Mouse (Mus musculus): ENCODE measurements around the gene Phf14. TPM values are rescaled to one million over a fixed set of nuclear protein-coding genes. Genes with fewer than 3 reads are reported as not detected.
A peak's percentile ranks its signal among the peaks of the same experiment; 100 is the strongest.
"Not testable (repeated sequence)": the region's sequence is repeated elsewhere in the genome, so short reads cannot be mapped to it uniquely, and the experiment has no call there.

The Phf14 gene
- total and polyA plus RNA-seq, 2 experiments, result 2.9 to 28.9 TPM

- no peaks in the 10 kb centered on the region for H3K36me3 ChIP-seq (ENCODE audit: control insufficient read depth, insufficient read depth, low read length)
- no peak overlapping the region for H3K9ac ChIP-seq (ENCODE audit: low read depth, low read length)
- no peaks in the 10 kb centered on the region for H3K4me1 ChIP-seq (ENCODE audit: control insufficient read depth, insufficient read depth, low read length)
- no peaks in the 10 kb centered on the region for H3K79me2 ChIP-seq (ENCODE audit: control insufficient read depth, insufficient read depth, low read length)
- WGBS, result 71% methylated on average over 9 of the region's 9 CpGs
- no peak overlapping the region for H3K27ac ChIP-seq (replicated peaks; ENCODE audit: insufficient read depth, low read depth, low read length)
- H3K27me3 ChIP-seq (ENCODE audit: control insufficient read depth, insufficient read depth, low read length), result no peaks in the 10 kb centered on the region
- H3K4me3 ChIP-seq (ENCODE audit: insufficient read depth, low read depth, low read length), result no peak overlapping the region
- TF ChIP-seq CTCF (IDR thresholded peaks at IDR 0.05; ENCODE audit: low read depth, low read length) (no peak), POLR2A (IDR thresholded peaks at IDR 0.05; ENCODE audit: extremely low read depth, insufficient read depth, low read length) (no peak)
- DNase-seq (ENCODE audit: extremely low read depth, low read depth, low spot score), result no peak
Observed at GRCm38 (mm10) chr6:12117819-12118570, 210.4 kb downstream of the Phf14 start.

DNA sequence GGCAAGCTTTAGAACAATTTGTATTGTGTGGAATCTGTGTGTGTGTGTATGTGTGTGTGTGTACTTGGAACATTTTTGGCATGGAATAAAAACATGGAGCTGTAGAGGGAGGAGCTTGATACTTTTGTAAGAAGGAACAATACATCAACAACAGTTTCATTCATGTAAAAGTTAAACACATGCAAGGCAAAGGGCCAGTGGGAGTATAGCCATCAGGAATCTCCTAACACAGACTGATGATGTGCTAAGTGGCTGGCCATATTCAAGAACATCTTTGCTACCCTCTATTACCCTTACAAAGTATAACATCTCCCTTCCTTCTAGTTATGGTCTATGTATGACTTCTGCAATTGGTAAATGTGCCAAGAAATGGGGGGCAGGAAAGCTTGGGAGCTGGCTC lies 215.2 kb downstream of the Phf14 start:
- H3K9ac ChIP-seq (ENCODE audit: low read depth, low read length), result no peak overlapping the region
- no peaks in the 10 kb centered on the region for H3K79me2 ChIP-seq (ENCODE audit: control insufficient read depth, insufficient read depth, low read length)
- no peaks in the 10 kb centered on the region for H3K36me3 ChIP-seq (ENCODE audit: control insufficient read depth, insufficient read depth, low read length)
- H3K4me3 ChIP-seq (ENCODE audit: insufficient read depth, low read depth, low read length), result no peak overlapping the region
- H3K27me3 ChIP-seq (ENCODE audit: control insufficient read depth, insufficient read depth, low read length), result no peaks in the 10 kb centered on the region
- no peak for TF ChIP-seq CTCF (IDR thresholded peaks at IDR 0.05; ENCODE audit: low read depth, low read length)
- no peak for TF ChIP-seq POLR2A (IDR thresholded peaks at IDR 0.05; ENCODE audit: extremely low read depth, insufficient read depth, low read length)
- no peak for DNase-seq (ENCODE audit: extremely low read depth, low read depth, low spot score)
- H3K4me1 ChIP-seq (ENCODE audit: control insufficient read depth, insufficient read depth, low read length), result no peaks in the 10 kb centered on the region
- no peak overlapping the region for H3K27ac ChIP-seq (replicated peaks; ENCODE audit: insufficient read depth, low read depth, low read length)

DNA sequence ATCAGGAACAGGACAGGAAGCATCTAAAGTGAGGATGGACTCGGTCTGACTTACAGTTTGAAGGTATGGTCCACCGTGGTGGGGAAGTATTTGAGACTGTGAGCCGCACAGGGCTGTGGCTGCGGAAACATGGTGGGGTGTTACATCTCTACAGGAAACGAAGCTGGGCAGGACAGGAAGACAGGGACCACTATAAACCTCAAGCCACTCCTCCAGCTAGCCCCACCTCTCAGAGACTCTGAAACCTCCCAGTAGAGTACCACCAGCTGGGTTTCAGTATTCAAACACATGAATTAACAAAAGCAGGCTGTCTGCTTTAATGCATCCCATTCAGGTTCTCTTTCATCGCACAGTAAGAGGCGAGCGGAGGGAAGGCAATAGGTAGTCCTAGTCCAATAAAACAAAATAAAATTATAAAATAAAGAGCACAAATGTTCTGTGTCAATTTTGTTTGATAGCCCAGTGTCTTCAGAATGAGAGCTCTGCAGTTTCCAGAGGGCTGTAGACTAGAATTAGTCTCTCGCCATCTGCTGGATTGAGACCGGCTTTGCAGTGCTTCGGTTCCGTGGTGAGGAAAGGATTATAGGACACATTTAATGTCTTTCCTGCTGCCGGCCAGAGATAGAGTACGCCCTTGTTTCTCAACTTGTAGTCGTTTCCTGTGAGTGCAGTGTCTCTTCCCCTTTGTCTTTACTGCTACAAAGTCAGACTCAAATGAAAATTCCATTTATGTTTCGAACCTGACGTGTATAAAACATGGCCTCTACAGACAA lies 217.6 kb downstream of the Phf14 start:
- H3K27ac ChIP-seq (replicated peaks; ENCODE audit: insufficient read depth, low read depth, low read length), result no peak overlapping the region
- H3K4me3 ChIP-seq (ENCODE audit: insufficient read depth, low read depth, low read length), result no peak overlapping the region
- no peaks in the 10 kb centered on the region for H3K4me1 ChIP-seq (ENCODE audit: control insufficient read depth, insufficient read depth, low read length)
- WGBS, result 28% methylated on average over 17 of the region's 17 CpGs
- TF ChIP-seq CTCF (IDR thresholded peaks at IDR 0.05; ENCODE audit: low read depth, low read length) (peak; percentile 60), POLR2A (IDR thresholded peaks at IDR 0.05; ENCODE audit: extremely low read depth, insufficient read depth, low read length) (no peak)
- H3K79me2 ChIP-seq (ENCODE audit: control insufficient read depth, insufficient read depth, low read length), result no peaks in the 10 kb centered on the region
- no peaks in the 10 kb centered on the region for H3K27me3 ChIP-seq (ENCODE audit: control insufficient read depth, insufficient read depth, low read length)
- H3K9ac ChIP-seq (ENCODE audit: low read depth, low read length), result no peak overlapping the region
- peak; percentile 24 for DNase-seq (ENCODE audit: extremely low read depth, low read depth, low spot score)
- no peaks in the 10 kb centered on the region for H3K36me3 ChIP-seq (ENCODE audit: control insufficient read depth, insufficient read depth, low read length)

DNA sequence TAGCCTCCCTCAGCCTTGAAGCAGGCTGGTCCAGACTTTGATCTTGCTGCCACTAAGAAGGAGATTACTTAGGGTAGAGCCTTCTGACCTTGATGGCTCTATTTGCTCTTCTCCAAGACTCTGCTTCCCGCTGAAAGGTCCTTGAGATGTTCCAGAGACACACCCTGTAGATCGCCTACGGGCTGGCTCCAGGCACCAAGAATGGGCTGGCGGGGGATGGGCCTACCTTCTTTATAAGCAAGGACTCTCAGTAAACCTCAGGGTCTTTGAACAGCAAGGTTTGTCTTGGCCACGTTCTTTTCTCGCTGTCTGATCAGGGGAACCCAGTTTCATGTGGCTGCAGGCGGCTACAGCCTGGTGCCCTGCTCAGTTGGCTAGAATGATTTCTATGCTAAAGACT lies 219.0 kb downstream of the Phf14 start:
- H3K4me1 ChIP-seq (ENCODE audit: control insufficient read depth, insufficient read depth, low read length); H3K36me3 ChIP-seq (ENCODE audit: control insufficient read depth, insufficient read depth, low read length); H3K4me3 ChIP-seq (ENCODE audit: insufficient read depth, low read depth, low read length); H3K27ac ChIP-seq (replicated peaks; ENCODE audit: insufficient read depth, low read depth, low read length); H3K9ac ChIP-seq (ENCODE audit: low read depth, low read length); DNase-seq (ENCODE audit: extremely low read depth, low read depth, low spot score); H3K27me3 ChIP-seq (ENCODE audit: control insufficient read depth, insufficient read depth, low read length); H3K79me2 ChIP-seq (ENCODE audit: control insufficient read depth, insufficient read depth, low read length): not testable (repeated sequence)
- 47% methylated on average over 7 of the region's 7 CpGs for WGBS

DNA sequence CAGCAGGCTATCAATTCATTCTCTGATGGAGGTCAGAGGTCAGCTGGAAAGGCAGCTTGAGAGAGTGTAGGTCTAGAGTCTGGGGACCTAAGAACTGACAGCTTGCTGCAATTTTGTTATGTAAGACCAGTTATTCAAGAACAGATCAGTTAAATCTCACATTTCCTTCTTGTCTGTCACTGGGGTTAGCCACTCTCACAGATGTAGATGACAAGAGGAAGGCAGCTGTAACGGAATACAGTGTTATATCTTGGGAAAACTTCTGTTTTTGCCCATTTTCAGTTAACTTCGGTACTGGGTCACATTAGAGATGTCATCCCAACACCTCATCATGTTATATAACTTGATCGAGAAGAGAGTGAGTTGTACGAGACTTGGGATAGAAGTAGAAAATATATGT lies 219.7 kb downstream of the Phf14 start:
- no peak overlapping the region for H3K4me3 ChIP-seq (ENCODE audit: insufficient read depth, low read depth, low read length)
- no peaks in the 10 kb centered on the region for H3K36me3 ChIP-seq (ENCODE audit: control insufficient read depth, insufficient read depth, low read length)
- H3K27ac ChIP-seq (replicated peaks; ENCODE audit: insufficient read depth, low read depth, low read length), result no peak overlapping the region
- no peak for TF ChIP-seq POLR2A (IDR thresholded peaks at IDR 0.05; ENCODE audit: extremely low read depth, insufficient read depth, low read length)
- TF ChIP-seq CTCF (IDR thresholded peaks at IDR 0.05; ENCODE audit: low read depth, low read length), result no peak
- WGBS, result 83% methylated on average over 4 of the region's 4 CpGs
- H3K9ac ChIP-seq (ENCODE audit: low read depth, low read length), result no peak overlapping the region
- no peaks in the 10 kb centered on the region for H3K79me2 ChIP-seq (ENCODE audit: control insufficient read depth, insufficient read depth, low read length)
- DNase-seq (ENCODE audit: extremely low read depth, low read depth, low spot score), result no peak
- no peaks in the 10 kb centered on the region for H3K4me1 ChIP-seq (ENCODE audit: control insufficient read depth, insufficient read depth, low read length)
- no peaks in the 10 kb centered on the region for H3K27me3 ChIP-seq (ENCODE audit: control insufficient read depth, insufficient read depth, low read length)

Other genes with a start within 250 kb of the Phf14 start
- 864 and 882 TPM in 2 replicates for gene Ndufa4, start 312 bp upstream of the Phf14 start, total RNA-seq (2014; rRNA removed)
- 823 and 907 TPM in 2 replicates for gene Ndufa4, start 312 bp upstream of the Phf14 start, polyA plus RNA-seq (2012; rRNA removed)